Mouse (Mus musculus): ENCODE data around the gene Phc3.

DNA sequence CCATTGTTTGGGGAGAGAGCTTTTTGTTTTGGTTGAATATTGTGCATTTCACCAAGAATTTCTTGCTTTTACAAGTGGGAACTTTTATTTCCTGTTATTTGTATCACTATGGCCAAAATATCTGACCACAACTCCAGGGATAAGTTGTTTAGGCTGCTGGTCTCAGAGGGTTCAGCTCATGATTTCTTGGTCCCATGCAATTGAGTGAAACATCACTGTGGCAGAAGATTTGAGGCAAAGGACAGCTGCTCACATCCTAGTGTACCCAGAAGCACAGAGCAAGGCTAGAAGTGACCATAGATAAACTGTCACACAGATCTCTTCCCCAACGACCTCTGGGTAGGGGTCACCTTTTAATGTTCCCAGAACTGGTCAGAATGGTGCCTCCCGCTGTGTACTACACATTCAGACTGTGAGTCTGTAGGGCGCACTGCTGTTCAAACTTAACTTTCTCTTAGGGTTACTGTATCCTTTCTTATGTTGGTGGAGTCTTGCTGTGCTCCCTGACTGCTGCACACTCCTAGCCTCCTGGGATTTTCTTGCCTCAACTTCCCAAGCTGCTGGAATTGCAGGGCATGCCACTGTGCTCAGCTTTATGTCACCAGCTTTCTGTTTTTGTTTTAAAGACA is 31.9 kb upstream of the Phc3 start:
- no peak for TF ChIP-seq CTCF (IDR thresholded peaks at IDR 0.05; ENCODE audit: borderline replicate concordance, extremely low read depth, insufficient read depth, insufficient read length)
- TF ChIP-seq POLR2A (IDR thresholded peaks at IDR 0.05; ENCODE audit: borderline replicate concordance, extremely low read depth, insufficient read depth, insufficient read length, poor library complexity, severe bottlenecking), result no peak

Data from brain, embryonic 14.5 days (tissue).